Mouse (Mus musculus) liver, embryonic 14.5 days (tissue): Measurements from ENCODE around the gene Kyat1. TPM values are rescaled to one million over a fixed set of nuclear protein-coding genes. Genes with fewer than 3 reads are reported as not detected.

Experiments used
- ATAC-seq: fragments of 200-750 bp; cut with Nextera tagmentation; 2 replicates; pipeline ENCODE4 v1.8.0; 2017; ENCODE audit warnings: moderate number of reproducible peaks, mild to moderate bottlenecking, moderate library complexity; ENCODE audit not compliant: insufficient read depth
- DNase-seq, 3 experiments: peaks; one replicate each; pipeline ENCODE4 v3.0.0-alpha.2; 2012 to 2013; ENCODE audit warnings: low read depth in 3 of 3, low spot score in 3 of 3
- H3K27ac ChIP-seq: fragments of 300-500 bp; sonication (generic); 2 replicates; pipeline ENCODE4 v1.5.1; 2014; ENCODE audit warnings: moderate library complexity, mild to moderate bottlenecking, control low read depth, inconsistent platforms
- H3K27me3 ChIP-seq: fragments of 300-500 bp; sonication (generic); 2 replicates; pipeline ENCODE4 v1.6.1; 2014; ENCODE audit warnings: mild to moderate bottlenecking, low read length, moderate library complexity; ENCODE audit not compliant: control insufficient read depth, insufficient read depth
- H3K36me3 ChIP-seq: fragments of 300-500 bp; sonication (generic); replicated peaks from 2 replicates; pipeline ENCODE4 v1.6.1; 2014; ENCODE audit warnings: low read depth; ENCODE audit not compliant: control insufficient read depth, insufficient read depth
- H3K4me1 ChIP-seq, 2 experiments: fragments of 200-500 bp in 1 of 2; fragments of 300-500 bp in 1 of 2; sonication (generic) in 1 of 2; replicated peaks; 2 replicates each; pipeline ENCODE4 v1.6.1; 2012 to 2014; ENCODE audit warnings: antibody characterized with exemption in 1 of 2, inconsistent platforms in 1 of 2, low read length in 1 of 2; ENCODE audit not compliant: control insufficient read depth in 2 of 2, insufficient read depth in 2 of 2
- H3K4me2 ChIP-seq: fragments of 300-500 bp; sonication (generic); 2 replicates; pipeline ENCODE4 v1.6.1; 2014; ENCODE audit warnings: low read depth, mild to moderate bottlenecking, control low read depth, moderate library complexity
- H3K4me3 ChIP-seq, 2 experiments: fragments of 200-500 bp in 1 of 2; fragments of 300-500 bp in 1 of 2; sonication (generic) in 1 of 2; 2 replicates each; pipeline ENCODE4 v1.5.1; 2012 to 2014; ENCODE audit warnings: low read depth in 2 of 2, low read length in 2 of 2, mild to moderate bottlenecking in 2 of 2, control low read depth in 1 of 2, inconsistent platforms in 1 of 2, moderate library complexity in 1 of 2; ENCODE audit not compliant: insufficient read depth in 1 of 2
- H3K9ac ChIP-seq: fragments of 300-500 bp; sonication (generic); replicated peaks from 2 replicates; pipeline ENCODE4 v1.6.1; 2014; ENCODE audit warnings: mild to moderate bottlenecking, control low read depth, moderate library complexity
- H3K9me3 ChIP-seq: fragments of 300-500 bp; sonication (generic); 2 replicates; pipeline ENCODE4 v1.6.1; 2016; ENCODE audit warnings: low read length, mixed read lengths; ENCODE audit not compliant: control insufficient read depth
- CTCF ChIP-seq: IDR thresholded peaks from 2 replicates; pipeline ENCODE4 v1.5.1; 2016; ENCODE audit warnings: antibody characterized with exemption, low read depth, control low read depth
- EP300 ChIP-seq: IDR thresholded peaks from 2 replicates; pipeline ENCODE4 v1.6.1; 2016; ENCODE audit warnings: antibody characterized with exemption, low read depth
- WGBS: fragments of 180-500 bp; shearing (Covaris S2); extraction: QIAGEN DNeasy Blood & Tissue Kit; methylation state at CpG from one replicate; pipeline ENCODE4 v1.1.7; 2014; ENCODE audit not compliant: insufficient replicate concordance; 5-methylcytosine and 5-hydroxymethylcytosine counted together
- polyA plus RNA-seq, 2 experiments: library from polyadenylated mRNA; depleted of rRNA in 1 of 2; stranded (reverse) in 1 of 2; unstranded in 1 of 2; fragments of >200 nt; fragmentation: Nextera tagmentation in 1 of 2; extraction: Ambion mirVana in 1 of 2; gene quantifications; 2 replicates each; pipeline versions ENCODE4 v1.2.1 to v1.2.3; 2012 to 2014

Kyat1 gene
- polyA plus RNA-seq, 2 experiments = 9.5 to 14.3 TPM

DNA sequence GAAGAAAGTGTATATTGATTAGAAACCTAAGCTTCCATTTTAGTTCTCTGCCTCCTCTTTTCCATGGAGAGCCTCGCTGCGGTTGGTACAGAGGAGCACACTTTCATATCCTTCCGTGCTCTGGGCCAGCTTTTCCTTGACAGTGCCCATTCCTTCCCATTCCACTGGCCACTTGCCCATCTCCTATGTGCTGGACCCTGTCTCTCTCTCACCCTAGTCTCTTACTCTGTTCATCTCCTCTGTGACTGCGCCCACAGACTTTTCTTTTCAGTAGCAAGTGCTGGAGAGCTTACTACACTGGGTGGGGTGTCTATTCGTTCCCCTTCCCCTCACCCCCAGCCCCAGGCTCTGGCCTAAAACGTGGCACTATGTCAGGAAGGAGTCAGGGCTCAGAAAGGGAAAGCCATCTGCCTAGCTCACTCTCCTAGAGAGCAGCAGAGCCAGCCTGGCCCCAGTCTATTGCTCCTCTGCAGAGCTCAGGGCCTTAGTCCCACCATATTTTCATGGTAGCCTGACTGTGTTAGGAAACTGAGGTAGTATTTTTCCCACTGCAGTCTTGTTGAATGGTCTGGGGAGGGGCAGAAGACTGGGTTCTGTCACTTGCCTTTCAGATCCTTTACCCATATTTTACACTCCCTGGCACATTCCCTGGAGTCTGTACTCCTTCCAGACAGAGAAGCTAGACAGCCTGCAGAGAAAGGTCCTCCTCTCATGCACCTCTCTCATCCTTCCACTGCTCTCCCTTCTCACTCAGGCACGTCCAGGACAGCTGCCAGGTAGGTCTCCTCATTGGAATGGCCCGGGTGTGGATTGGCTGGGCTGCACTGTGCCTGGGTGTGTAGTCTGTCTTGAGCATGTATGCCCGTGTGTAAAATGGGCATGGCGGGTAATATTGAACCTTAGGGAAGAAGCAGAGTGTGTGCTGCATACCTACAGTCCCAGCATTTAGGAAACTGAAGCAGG is 44.8 kb upstream of the Kyat1 start:
- H3K4me3 ChIP-seq = no peak overlapping the region
- H3K9ac ChIP-seq = no peak overlapping the region
- WGBS = 79% methylated on average over 10 of the region's 10 CpGs
- TF ChIP-seq CTCF = no peak
- TF ChIP-seq EP300 = no peak
- DNase-seq = no peak
- H3K4me2 ChIP-seq = no peak overlapping the region
- H3K27me3 ChIP-seq = no peaks in the 10 kb centered on the region
- no peak for ATAC-seq
- no peaks in the 10 kb centered on the region for H3K9me3 ChIP-seq
- peaks cover 4% of the 10 kb centered on the region for H3K36me3 ChIP-seq
- H3K27ac ChIP-seq = no peak overlapping the region
- H3K4me1 ChIP-seq = peaks cover 6 to 10% of the 10 kb centered on the region in 2 experiments; a peak in 3 of 4 replicates

DNA sequence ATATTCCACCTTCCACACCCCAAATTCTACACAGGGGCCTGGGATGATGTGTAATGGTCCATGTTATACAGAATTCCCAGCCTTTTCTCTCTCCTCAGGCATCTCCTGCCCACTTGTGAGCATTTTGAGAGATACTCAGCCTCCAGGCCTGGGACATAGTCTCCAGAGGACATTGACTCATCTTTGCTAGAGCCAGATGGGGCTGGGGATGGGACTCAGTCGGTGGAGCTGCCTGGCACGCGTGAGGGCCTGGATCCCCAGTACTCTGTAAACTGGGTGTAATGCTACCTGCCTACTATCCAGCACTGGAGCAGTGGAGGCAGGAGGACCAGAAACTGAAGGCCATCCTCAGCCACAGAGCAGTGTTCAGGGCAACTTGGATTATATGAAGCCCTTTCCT is 43.5 kb upstream of the Kyat1 start:
- no peaks in the 10 kb centered on the region; the same call in none of the 2 replicates for H3K36me3 ChIP-seq
- peaks cover 6 to 10% of the 10 kb centered on the region in 2 experiments; a peak in 3 of 4 replicates for H3K4me1 ChIP-seq
- no peak for ATAC-seq
- no peak for TF ChIP-seq CTCF
- no peak for TF ChIP-seq EP300
- no peaks in the 10 kb centered on the region for H3K27me3 ChIP-seq
- H3K9ac ChIP-seq = no peak overlapping the region
- H3K27ac ChIP-seq = no peak overlapping the region
- H3K9me3 ChIP-seq = no peaks in the 10 kb centered on the region
- no peak for DNase-seq
- 89% methylated on average over 3 of the region's 3 CpGs for WGBS
- H3K4me2 ChIP-seq = no peak overlapping the region
- H3K4me3 ChIP-seq = no peak overlapping the region

DNA sequence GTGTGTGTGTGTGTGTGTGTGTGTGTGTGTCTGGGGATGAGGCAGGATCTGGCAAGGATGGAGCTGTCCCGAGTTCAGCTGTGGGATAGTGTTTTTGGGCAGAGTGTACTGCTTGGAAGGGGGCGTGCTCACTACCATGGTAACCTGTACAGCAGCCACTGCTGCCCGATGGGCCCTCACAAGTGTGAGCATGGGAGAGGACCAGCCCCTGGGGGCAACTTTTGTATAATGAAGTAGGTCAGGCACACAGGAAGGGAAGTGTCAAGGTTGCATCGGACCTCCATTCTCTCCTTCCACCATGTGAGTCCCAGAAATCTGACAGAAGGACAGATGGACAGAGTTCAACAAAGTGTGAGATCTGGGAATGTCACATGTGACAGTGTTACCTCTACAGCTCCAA is 42.0 kb upstream of the Kyat1 start:
- TF ChIP-seq CTCF (no peak), EP300 (no peak)
- WGBS = 74% methylated on average over 4 of the region's 4 CpGs
- H3K27ac ChIP-seq = no peak overlapping the region
- no peaks in the 10 kb centered on the region for H3K27me3 ChIP-seq
- H3K4me3 ChIP-seq = no peak overlapping the region
- H3K9me3 ChIP-seq = no peaks in the 10 kb centered on the region
- peaks cover 6% of the 10 kb centered on the region for H3K36me3 ChIP-seq
- H3K4me1 ChIP-seq = peaks cover 6 to 10% of the 10 kb centered on the region in 2 experiments; a peak in 3 of 4 replicates
- ATAC-seq (no peak), DNase-seq (no peak)
- no peak overlapping the region for H3K9ac ChIP-seq
- no peak overlapping the region for H3K4me2 ChIP-seq

DNA sequence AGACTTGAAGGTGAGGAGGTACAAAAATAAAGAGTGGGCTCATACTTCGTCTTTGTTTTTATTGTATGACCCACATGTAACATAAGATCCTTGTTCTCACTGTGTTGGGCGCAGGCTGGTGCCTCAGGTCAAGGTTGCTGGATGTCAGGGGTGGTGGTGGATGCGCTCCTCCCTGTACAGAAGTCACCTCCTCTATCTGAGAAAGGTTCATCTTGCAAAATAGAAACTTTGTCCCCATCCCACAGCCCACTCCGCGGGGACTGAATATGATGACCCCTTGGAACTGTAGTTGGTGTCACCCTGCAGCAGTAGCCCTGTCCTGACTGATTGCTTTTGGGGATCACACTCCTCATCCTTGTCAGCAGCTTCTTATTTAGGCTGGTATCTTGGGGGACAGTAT is 41.4 kb upstream of the Kyat1 start:
- no peak for ATAC-seq
- Histone ChIP-seq H3K9me3 (no peaks in the 10 kb centered on the region), H3K9ac (no peak overlapping the region), H3K36me3 (peaks cover 6% of the 10 kb centered on the region), H3K4me1 (peaks cover 6 to 10% of the 10 kb centered on the region in 2 experiments; a peak in 3 of 4 replicates), H3K4me2 (no peak overlapping the region), H3K27me3 (no peaks in the 10 kb centered on the region), H3K27ac (no peak overlapping the region), H3K4me3 (no peak overlapping the region)
- 77% methylated on average over 5 of the region's 5 CpGs for WGBS
- TF ChIP-seq CTCF (no peak), EP300 (no peak)
- DNase-seq = no peak

DNA sequence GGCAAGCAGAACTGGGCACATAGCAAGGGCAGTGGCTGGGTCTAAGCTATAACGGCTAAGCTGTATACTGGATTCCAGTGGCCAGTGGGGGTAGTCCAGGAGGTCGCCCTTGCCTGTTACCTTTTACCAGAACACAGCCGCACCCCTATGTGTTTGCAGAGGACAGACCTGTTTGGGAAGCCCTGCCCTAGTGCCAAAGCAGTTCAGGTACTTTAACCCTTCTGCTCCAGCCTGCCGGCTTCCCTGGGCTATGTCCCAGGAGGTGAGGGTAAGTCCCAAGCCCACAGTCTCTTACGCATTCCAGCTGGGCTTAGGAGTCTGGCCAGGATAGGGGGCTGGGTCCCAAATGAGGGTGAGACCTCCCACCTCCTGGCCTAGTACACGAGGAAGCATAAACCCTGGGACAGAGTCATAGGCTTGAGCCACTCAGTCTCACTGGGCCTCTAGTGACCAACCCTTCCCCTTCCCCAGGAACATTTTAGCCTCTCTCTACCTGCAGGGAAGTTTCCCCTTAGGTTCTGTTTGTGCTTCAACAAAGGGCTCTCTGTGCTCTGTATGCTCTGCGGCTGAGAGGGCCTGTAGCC is 39.0 kb upstream of the Kyat1 start:
- no peak overlapping the region for H3K4me3 ChIP-seq
- TF ChIP-seq CTCF (no peak), EP300 (no peak)
- H3K4me2 ChIP-seq = no peak overlapping the region
- H3K9ac ChIP-seq = no peak overlapping the region
- H3K27me3 ChIP-seq = no peaks in the 10 kb centered on the region
- H3K36me3 ChIP-seq = peaks cover 16% of the 10 kb centered on the region
- H3K4me1 ChIP-seq = peaks cover under 1 to 12% of the 10 kb centered on the region in 2 experiments
- DNase-seq (no peak), ATAC-seq (no peak)
- WGBS = 71% methylated on average over 7 of the region's 7 CpGs
- H3K27ac ChIP-seq = no peak overlapping the region
- H3K9me3 ChIP-seq = no peaks in the 10 kb centered on the region
